Mouse (Mus musculus): ENCODE data around the gene Spocd1.

GRCm38 (mm10) chr4:129909261-129909731 lies 19.8 kb upstream of the Spocd1 start:
- TF ChIP-seq CTCF (IDR thresholded peaks at IDR 0.05; ENCODE audit: low read depth) = no peak
- TF ChIP-seq EP300 (IDR thresholded peaks at IDR 0.05; ENCODE audit: low read depth) = no peak

Data from heart, postnatal 0 days (tissue).